Mouse (Mus musculus) testis, adult 2 months (tissue): ENCODE measurements at regions not wholly inside any gene's neighbourhood (a gene's known extent, or its start where the extent isn't known, plus 50 kb on each side); places are given as distances from the start of the nearest gene placed in this dataset.

Source experiments
- CTCF ChIP-seq: fragments of 200-500 bp; IDR thresholded peaks from 2 replicates; pipeline ENCODE4 v1.5.1; 2012; ENCODE audit warnings: low read depth, mild to moderate bottlenecking, inconsistent platforms, low read length, moderate library complexity; ENCODE audit not compliant: control insufficient read depth, insufficient read depth, insufficient replicate concordance
- POLR2A ChIP-seq: fragments of 200-500 bp; IDR thresholded peaks from 2 replicates; pipeline ENCODE4 v1.6.1; 2012; ENCODE audit warnings: low read depth, mild to moderate bottlenecking, inconsistent platforms, low read length, moderate library complexity; ENCODE audit not compliant: control insufficient read depth

- no peak for TF ChIP-seq POLR2A
- no peak for TF ChIP-seq CTCF
These were observed 111.4 kb downstream of the Lurap1l start for GRCm38 (mm10) chr4:81021850-81022249.
